Mouse (Mus musculus): ENCODE results near the gene Hbq1b. TPM values are rescaled to one million over a fixed set of nuclear protein-coding genes. Genes with fewer than 3 reads are reported as not detected.
"Not testable (repeated sequence)": the region's sequence is repeated elsewhere in the genome, so short reads cannot be mapped to it uniquely, and the experiment has no call there.

Hbq1b gene
- 5.8 and 6.3 TPM in 2 replicates for polyA plus RNA-seq (2014; fragmentation: Nextera tagmentation; extraction: Ambion mirVana)

- H3K4me1 ChIP-seq (replicated peaks; ENCODE audit: control insufficient read depth, insufficient read depth, low read length); H3K27ac ChIP-seq (ENCODE audit: low read depth, low read length); H3K9me3 ChIP-seq (ENCODE audit: control insufficient read depth, low read length); H3K9ac ChIP-seq (ENCODE audit: low read length); H3K27me3 ChIP-seq (ENCODE audit: control insufficient read depth, insufficient read depth, low read length); H3K36me3 ChIP-seq (ENCODE audit: control insufficient read depth, insufficient read depth, low read length): not testable (repeated sequence)
- peak within 1 kb of the TSS; percentile 38 for H3K4me2 ChIP-seq (ENCODE audit: low read depth, low read length, severe bottlenecking)
- H3K4me3 ChIP-seq (ENCODE audit: low read depth, low read length) = 0 out of 2 replicates have a peak within 1 kb of the TSS, but pooled peaks have one; percentile 16
- ATAC-seq (replicated peaks; ENCODE audit: low FRiP score) (peak; percentile 67), DNase-seq (ENCODE audit: low spot score) (peak; percentile 82)
- WGBS = 21% methylated on average over 30 of the region's 33 CpGs
Observed at GRCm38 (mm10) chr11:32286695-32287492, at the start of gene Hbq1b. Gene Hbq1b, plus strand, starts transcription at chr11:32286965.

DNA sequence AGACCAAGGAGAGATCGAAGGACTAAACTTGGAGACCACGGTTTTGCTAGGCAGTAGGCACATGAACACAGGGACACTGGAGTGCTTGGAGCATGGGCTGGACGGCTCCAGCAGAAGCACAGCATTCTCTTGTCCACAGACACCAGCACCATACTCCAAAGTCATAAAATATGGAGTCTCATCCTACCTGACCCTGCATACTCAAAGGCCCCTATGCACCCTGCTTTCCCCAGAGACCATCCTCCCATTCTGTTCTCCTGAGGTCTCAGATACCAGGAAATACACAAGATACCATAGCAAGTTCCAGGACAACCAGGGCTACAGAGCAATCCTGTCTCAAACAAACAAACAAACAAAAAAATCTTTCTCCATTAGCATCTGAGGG is 49.4 kb upstream of the Hbq1b start:
- WGBS = 91% methylated on average over 3 of the region's 3 CpGs
- no peaks in the 10 kb centered on the region; the same call in 1 of the 2 replicates for H3K36me3 ChIP-seq (ENCODE audit: control insufficient read depth, insufficient read depth, low read length)
- no peak for ATAC-seq (replicated peaks; ENCODE audit: low FRiP score)
- H3K27ac ChIP-seq (ENCODE audit: low read depth, low read length) = no peak overlapping the region
- H3K4me3 ChIP-seq (ENCODE audit: low read depth, low read length) = no peak overlapping the region
- H3K9me3 ChIP-seq (ENCODE audit: control insufficient read depth, low read length) = no peaks in the 10 kb centered on the region
- H3K27me3 ChIP-seq (ENCODE audit: control insufficient read depth, insufficient read depth, low read length) = no peaks in the 10 kb centered on the region
- H3K9ac ChIP-seq (ENCODE audit: low read length) = no peak overlapping the region
- H3K4me1 ChIP-seq (replicated peaks; ENCODE audit: control insufficient read depth, insufficient read depth, low read length) = no peaks in the 10 kb centered on the region
- no peak for DNase-seq (ENCODE audit: low spot score)
- H3K4me2 ChIP-seq (ENCODE audit: low read depth, low read length, severe bottlenecking) = no peak overlapping the region

DNA sequence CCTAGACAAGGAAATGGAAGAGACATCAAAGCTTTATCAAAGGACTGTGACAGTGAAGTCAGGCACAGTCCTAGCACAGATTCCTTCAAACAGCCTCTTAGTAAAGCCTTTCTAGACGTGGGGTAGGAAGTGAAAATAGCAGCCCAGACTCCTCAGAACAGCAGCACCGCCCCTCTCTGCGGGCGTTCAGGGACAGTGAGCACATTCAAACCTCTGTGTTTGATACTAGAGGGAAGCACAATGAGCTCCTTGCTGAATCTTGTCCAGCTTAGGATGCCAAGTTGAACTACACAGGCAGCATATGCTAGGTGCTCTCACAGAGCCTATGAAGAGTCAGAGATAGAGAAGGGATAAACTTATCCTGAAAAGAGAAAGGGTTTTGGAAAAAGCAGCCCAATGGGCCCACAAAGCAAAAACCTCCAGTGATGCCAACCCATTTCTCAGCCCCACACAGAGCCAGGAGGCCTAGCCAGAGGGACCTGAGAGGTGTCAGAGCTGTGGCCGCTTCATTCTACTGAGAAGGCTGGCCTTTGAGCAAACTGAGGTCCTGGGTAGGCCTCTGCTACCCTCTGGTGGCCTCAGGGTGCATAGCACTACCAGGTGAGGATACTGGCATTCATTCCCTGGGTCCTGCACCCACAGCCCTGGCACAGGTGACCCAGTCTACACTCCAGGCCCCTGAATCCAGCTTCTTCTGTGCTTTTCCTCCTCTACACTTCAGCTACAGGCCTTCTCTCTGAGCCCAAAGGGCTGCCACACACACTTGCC is 48.5 kb upstream of the Hbq1b start:
- H3K27ac ChIP-seq (ENCODE audit: low read depth, low read length) = no peak overlapping the region
- H3K9me3 ChIP-seq (ENCODE audit: control insufficient read depth, low read length) = no peaks in the 10 kb centered on the region
- H3K4me2 ChIP-seq (ENCODE audit: low read depth, low read length, severe bottlenecking) = no peak overlapping the region
- H3K9ac ChIP-seq (ENCODE audit: low read length) = no peak overlapping the region
- no peaks in the 10 kb centered on the region; the same call in 1 of the 2 replicates for H3K36me3 ChIP-seq (ENCODE audit: control insufficient read depth, insufficient read depth, low read length)
- 67% methylated on average over 5 of the region's 5 CpGs for WGBS
- peak; percentile 83 for DNase-seq (ENCODE audit: low spot score)
- ATAC-seq (replicated peaks; ENCODE audit: low FRiP score) = peak; percentile 73
- H3K27me3 ChIP-seq (ENCODE audit: control insufficient read depth, insufficient read depth, low read length) = no peaks in the 10 kb centered on the region
- no peaks in the 10 kb centered on the region for H3K4me1 ChIP-seq (replicated peaks; ENCODE audit: control insufficient read depth, insufficient read depth, low read length)
- no peak overlapping the region for H3K4me3 ChIP-seq (ENCODE audit: low read depth, low read length)

DNA sequence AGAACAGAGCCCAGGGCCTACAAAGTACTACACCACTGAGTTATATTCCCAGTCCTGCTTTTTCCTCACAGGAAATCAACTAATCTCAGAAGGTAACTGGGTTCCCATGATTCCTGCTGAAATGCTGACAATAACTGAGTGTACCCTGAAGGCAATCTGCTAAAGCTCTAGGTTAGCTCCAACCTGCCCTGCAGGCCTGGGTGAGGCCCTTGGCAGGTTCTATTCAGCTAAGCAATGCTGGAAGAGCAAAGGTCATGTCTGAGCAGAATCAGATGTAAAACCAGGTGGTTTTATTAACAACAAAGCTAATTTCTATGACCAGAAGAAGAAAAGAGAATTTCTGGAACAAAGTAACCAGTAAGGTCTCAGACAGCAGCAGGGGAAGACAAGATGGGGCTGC is 45.4 kb upstream of the Hbq1b start:
- no peaks in the 10 kb centered on the region for H3K9me3 ChIP-seq (ENCODE audit: control insufficient read depth, low read length)
- DNase-seq (ENCODE audit: low spot score) = no peak
- H3K4me2 ChIP-seq (ENCODE audit: low read depth, low read length, severe bottlenecking) = no peak overlapping the region
- H3K4me1 ChIP-seq (replicated peaks; ENCODE audit: control insufficient read depth, insufficient read depth, low read length) = no peaks in the 10 kb centered on the region
- H3K27ac ChIP-seq (ENCODE audit: low read depth, low read length) = no peak overlapping the region
- no peak overlapping the region for H3K4me3 ChIP-seq (ENCODE audit: low read depth, low read length)
- no peaks in the 10 kb centered on the region; the same call in 1 of the 2 replicates for H3K36me3 ChIP-seq (ENCODE audit: control insufficient read depth, insufficient read depth, low read length)
- H3K27me3 ChIP-seq (ENCODE audit: control insufficient read depth, insufficient read depth, low read length) = no peaks in the 10 kb centered on the region
- no peak overlapping the region for H3K9ac ChIP-seq (ENCODE audit: low read length)
- ATAC-seq (replicated peaks; ENCODE audit: low FRiP score) = no peak

DNA sequence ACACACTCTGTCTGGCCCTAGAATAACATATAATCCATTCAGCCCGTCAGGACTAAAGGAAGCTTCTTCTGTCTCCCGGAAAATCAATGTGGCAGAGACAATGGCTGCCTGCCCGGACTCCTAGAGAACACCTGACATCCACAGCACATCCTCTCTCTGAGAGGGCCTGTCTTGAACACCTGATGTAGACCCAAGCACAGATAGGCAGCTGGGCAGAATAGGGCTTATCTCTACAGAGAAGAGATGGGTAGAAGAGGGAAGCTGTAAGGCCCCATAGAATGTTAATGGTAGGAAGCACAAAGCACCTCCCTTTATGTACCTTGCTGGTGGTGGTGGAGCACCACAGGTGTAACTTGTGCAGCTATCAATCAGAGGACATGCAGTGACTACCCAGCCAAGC is 44.6 kb upstream of the Hbq1b start:
- Histone ChIP-seq H3K36me3 (ENCODE audit: control insufficient read depth, insufficient read depth, low read length) (no peaks in the 10 kb centered on the region; the same call in 1 of the 2 replicates), H3K27ac (ENCODE audit: low read depth, low read length) (no peak overlapping the region), H3K4me3 (ENCODE audit: low read depth, low read length) (no peak overlapping the region), H3K4me1 (replicated peaks; ENCODE audit: control insufficient read depth, insufficient read depth, low read length) (no peaks in the 10 kb centered on the region), H3K9me3 (ENCODE audit: control insufficient read depth, low read length) (no peaks in the 10 kb centered on the region), H3K4me2 (ENCODE audit: low read depth, low read length, severe bottlenecking) (no peak overlapping the region), H3K27me3 (ENCODE audit: control insufficient read depth, insufficient read depth, low read length) (no peaks in the 10 kb centered on the region), H3K9ac (ENCODE audit: low read length) (no peak overlapping the region)
- 96% methylated on average over 3 of the region's 3 CpGs for WGBS
- ATAC-seq (replicated peaks; ENCODE audit: low FRiP score) (no peak), DNase-seq (ENCODE audit: low spot score) (no peak)

GRCm38 (mm10) chr11:32243205-32243955 is 43.4 kb upstream of the Hbq1b start:
- H3K4me2 ChIP-seq (ENCODE audit: low read depth, low read length, severe bottlenecking) = no peak overlapping the region
- ATAC-seq (replicated peaks; ENCODE audit: low FRiP score) (no peak), DNase-seq (ENCODE audit: low spot score) (no peak)
- H3K4me1 ChIP-seq (replicated peaks; ENCODE audit: control insufficient read depth, insufficient read depth, low read length) = no peaks in the 10 kb centered on the region
- WGBS = 80% methylated on average over 7 of the region's 7 CpGs
- no peaks in the 10 kb centered on the region for H3K9me3 ChIP-seq (ENCODE audit: control insufficient read depth, low read length)
- no peak overlapping the region for H3K4me3 ChIP-seq (ENCODE audit: low read depth, low read length)
- no peaks in the 10 kb centered on the region for H3K27me3 ChIP-seq (ENCODE audit: control insufficient read depth, insufficient read depth, low read length)
- no peaks in the 10 kb centered on the region; the same call in 1 of the 2 replicates for H3K36me3 ChIP-seq (ENCODE audit: control insufficient read depth, insufficient read depth, low read length)
- no peak overlapping the region for H3K27ac ChIP-seq (ENCODE audit: low read depth, low read length)
- no peak overlapping the region for H3K9ac ChIP-seq (ENCODE audit: low read length)

DNA sequence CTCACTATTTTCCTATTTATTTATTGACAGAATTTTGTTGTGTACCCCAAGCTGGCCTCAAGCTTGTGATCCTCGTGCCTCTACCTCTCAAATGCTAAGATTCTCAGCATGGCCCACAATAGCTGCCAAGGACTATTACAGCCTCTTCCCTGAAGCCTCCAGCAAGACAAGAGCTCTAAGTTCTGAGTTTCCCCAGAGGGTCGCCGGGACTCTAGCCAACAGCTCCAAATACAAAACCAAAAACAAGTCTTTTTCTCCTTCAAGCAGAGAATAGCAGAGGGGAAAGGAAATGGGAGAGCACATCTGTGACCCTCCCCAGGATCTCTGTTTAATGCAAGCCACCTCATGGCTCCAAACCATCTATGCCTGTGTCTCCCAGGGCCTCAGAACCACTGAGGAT is 42.7 kb upstream of the Hbq1b start:
- Histone ChIP-seq H3K4me2 (ENCODE audit: low read depth, low read length, severe bottlenecking) (no peak overlapping the region), H3K9ac (ENCODE audit: low read length) (no peak overlapping the region), H3K27me3 (ENCODE audit: control insufficient read depth, insufficient read depth, low read length) (no peaks in the 10 kb centered on the region), H3K36me3 (ENCODE audit: control insufficient read depth, insufficient read depth, low read length) (no peaks in the 10 kb centered on the region; the same call in 1 of the 2 replicates), H3K9me3 (ENCODE audit: control insufficient read depth, low read length) (no peaks in the 10 kb centered on the region), H3K27ac (ENCODE audit: low read depth, low read length) (no peak overlapping the region), H3K4me1 (replicated peaks; ENCODE audit: control insufficient read depth, insufficient read depth, low read length) (no peaks in the 10 kb centered on the region), H3K4me3 (ENCODE audit: low read depth, low read length) (no peak overlapping the region)
- WGBS = 85% methylated on average over 3 of the region's 3 CpGs
- no peak for DNase-seq (ENCODE audit: low spot score)
- ATAC-seq (replicated peaks; ENCODE audit: low FRiP score) = no peak

DNA sequence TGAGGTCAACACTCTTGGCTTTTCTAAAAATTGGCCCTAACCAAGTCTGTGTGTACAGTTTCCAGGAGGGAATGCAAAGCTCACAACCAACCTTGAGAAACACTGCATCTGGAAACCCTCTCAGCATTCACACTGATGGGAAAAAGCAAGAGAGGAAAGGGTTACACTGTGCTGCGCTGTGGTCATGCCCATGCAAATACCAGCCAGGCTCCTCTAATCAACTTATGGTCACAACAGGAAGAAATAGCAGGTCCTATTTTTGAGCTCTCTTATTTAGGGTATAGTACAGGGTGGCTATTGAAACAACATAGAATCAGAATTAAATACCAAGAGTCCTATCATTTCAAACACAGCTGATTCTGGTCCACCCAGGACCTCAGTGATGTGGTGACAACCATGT is 42.1 kb upstream of the Hbq1b start:
- H3K4me3 ChIP-seq (ENCODE audit: low read depth, low read length) = no peak overlapping the region
- 96% methylated on average over 1 of the region's 1 CpGs for WGBS
- H3K36me3 ChIP-seq (ENCODE audit: control insufficient read depth, insufficient read depth, low read length) = no peaks in the 10 kb centered on the region; the same call in 1 of the 2 replicates
- H3K9ac ChIP-seq (ENCODE audit: low read length) = no peak overlapping the region
- H3K27me3 ChIP-seq (ENCODE audit: control insufficient read depth, insufficient read depth, low read length) = no peaks in the 10 kb centered on the region
- no peak overlapping the region for H3K27ac ChIP-seq (ENCODE audit: low read depth, low read length)
- H3K4me1 ChIP-seq (replicated peaks; ENCODE audit: control insufficient read depth, insufficient read depth, low read length) = no peaks in the 10 kb centered on the region
- H3K4me2 ChIP-seq (ENCODE audit: low read depth, low read length, severe bottlenecking) = no peak overlapping the region
- no peaks in the 10 kb centered on the region for H3K9me3 ChIP-seq (ENCODE audit: control insufficient read depth, low read length)
- DNase-seq (ENCODE audit: low spot score) (no peak), ATAC-seq (replicated peaks; ENCODE audit: low FRiP score) (no peak)

Data from forebrain, embryonic 11.5 days (tissue).